Mouse (Mus musculus): ENCODE results near the gene Sgtb.
A peak's percentile ranks its signal among the peaks of the same experiment; 100 is the strongest.

The Sgtb gene

GRCm38 (mm10) chr13:104109288-104109815 lies at the start of gene Sgtb, which contains the start of gene Nln:
Sgtb (plus strand) TSS chr13:104109741.
Nln (minus strand) TSS chr13:104109614.
- DNase-seq, result peak; percentile 92 to 93

DNA sequence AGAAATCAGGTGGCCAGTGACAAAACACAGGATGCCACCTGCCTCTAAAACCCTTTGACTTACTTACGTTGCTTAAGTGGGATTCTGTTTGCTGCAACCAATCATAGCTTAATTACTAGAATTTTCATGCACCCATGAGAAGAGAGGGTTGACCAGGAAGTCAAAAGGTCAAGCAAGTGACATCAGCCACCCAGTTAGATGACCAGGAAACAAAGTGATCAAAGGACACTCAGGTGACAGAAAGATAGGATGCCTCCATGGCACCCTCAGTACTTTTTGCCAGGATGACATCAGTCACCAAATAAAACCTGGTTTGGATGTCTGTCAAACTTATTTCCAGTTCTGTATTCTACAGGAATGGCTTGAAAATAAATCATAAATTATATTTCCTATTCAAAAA lies 49.3 kb upstream of the Sgtb start:
- DNase-seq, result no peak

- no peak for DNase-seq
Observed at GRCm38 (mm10) chr13:104061975-104062750, 47.4 kb upstream of the Sgtb start.

- DNase-seq, result no peak
Observed at GRCm38 (mm10) chr13:104063061-104063460, 46.5 kb upstream of the Sgtb start.

- no peak for DNase-seq
Observed at GRCm38 (mm10) chr13:104065649-104066347, 43.7 kb upstream of the Sgtb start.

GRCm38 (mm10) chr13:104069216-104069615 lies 40.3 kb upstream of the Sgtb start:
- DNase-seq, result no peak

DNA sequence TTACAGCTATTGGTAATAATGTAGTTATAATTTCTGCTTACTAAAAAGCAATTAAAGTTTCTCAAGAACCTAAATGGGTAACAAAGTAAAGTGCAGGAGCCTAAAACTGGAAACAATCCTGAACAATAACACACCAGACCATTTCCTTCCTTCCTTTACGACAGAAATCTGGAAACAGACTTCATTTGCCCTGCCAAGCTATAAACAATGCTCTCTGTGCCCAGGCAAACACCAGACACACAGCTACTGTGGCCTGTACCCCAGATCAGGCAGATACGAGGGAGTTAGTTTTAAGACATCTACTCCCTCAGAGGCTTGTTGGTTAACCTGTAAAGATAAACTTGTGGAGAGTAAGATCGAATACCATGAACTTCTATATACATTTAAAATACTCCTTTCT lies 38.8 kb upstream of the Sgtb start:
- peak in 1 of 2 experiments; percentile 25 for DNase-seq

GRCm38 (mm10) chr13:104072351-104072750 lies 37.2 kb upstream of the Sgtb start:
- no peak for DNase-seq

DNA sequence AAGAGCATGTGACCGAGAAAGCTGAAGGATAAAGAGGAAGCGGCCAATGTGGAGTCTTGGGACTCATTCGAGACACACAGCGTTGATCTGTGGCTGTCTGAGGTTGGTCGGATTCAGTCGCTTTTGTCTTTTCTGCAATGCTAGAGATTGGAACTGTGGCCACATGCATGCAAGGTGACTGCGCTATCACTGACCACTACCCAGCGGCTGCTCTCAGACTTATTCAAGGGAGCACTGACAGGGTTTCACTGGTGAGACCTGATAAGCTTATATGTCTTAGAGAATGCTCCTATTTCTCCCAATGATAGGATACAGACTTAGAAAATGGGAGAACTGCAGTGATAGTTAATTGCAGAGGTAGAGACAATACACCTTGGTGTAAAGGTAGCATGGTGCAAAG lies 35.3 kb upstream of the Sgtb start:
- DNase-seq, result no peak

DNA sequence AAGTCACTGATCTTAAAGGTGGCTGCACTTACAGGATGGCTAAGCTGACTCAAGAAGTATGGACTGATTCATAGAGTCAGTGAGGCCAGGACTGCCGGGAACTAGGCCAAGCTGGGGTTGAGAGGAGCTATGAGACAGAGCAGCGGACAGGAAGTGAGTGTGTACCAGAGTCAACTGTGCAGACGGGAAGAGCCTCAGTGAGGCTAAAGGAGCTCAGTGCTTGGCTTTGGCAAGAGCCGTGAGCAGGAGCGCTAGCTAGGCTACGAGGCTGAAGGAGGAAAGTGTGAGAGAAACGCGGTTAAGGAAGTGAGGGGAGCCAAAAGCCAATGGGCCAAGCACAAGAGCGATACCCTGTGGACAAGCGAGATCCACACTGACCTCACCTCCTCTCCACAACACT lies 34.8 kb upstream of the Sgtb start:
- DNase-seq, result peak; percentile 58 to 74

GRCm38 (mm10) chr13:104076993-104077392 lies 32.5 kb upstream of the Sgtb start:
- no peak for DNase-seq

GRCm38 (mm10) chr13:104082504-104082903 lies 27.0 kb upstream of the Sgtb start:
- DNase-seq, result no peak

DNA sequence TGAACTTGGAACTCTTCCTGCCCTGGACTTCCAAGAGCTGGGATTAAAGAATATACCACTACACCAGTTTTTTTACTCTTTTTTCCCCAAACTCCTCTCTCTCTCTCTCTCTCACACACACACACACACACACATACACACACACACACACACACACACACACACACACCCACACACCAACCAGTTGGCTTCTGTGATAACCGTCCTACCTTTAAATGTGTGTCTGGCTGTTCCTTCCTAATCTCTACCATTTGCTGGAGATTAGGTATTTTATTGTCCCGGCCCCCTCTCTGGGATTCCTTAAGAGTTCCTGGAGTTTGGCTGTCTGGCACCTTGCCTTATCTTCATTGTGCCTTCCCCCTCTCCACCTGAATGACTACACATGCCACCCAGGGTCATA lies 24.9 kb upstream of the Sgtb start:
- DNase-seq, result no peak

DNA sequence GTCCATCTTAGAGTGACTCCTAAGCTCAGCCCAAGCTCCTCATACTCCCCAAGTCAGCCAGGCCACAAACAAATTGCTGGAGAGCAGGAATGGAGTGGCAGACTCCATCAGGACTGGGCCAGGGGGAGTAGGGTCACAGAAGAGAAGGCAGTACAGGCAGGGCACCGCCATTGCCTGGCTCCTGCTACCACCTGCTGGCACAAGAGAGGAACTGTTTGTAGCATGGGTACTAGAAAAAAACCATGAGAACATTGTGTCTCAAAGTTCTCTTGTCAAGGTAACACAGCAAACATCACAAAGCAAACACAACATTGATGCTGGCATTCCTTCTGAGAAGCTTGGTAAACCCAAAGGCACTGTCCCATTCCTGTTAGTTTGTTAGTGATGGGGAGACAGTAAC lies 20.2 kb upstream of the Sgtb start:
- peak; percentile 23 to 65 for DNase-seq

GRCm38 (mm10) chr13:104091734-104092133 lies 17.8 kb upstream of the Sgtb start:
- DNase-seq, result no peak

GRCm38 (mm10) chr13:104094531-104095385 lies 14.8 kb upstream of the Sgtb start:
- DNase-seq, result no peak

DNA sequence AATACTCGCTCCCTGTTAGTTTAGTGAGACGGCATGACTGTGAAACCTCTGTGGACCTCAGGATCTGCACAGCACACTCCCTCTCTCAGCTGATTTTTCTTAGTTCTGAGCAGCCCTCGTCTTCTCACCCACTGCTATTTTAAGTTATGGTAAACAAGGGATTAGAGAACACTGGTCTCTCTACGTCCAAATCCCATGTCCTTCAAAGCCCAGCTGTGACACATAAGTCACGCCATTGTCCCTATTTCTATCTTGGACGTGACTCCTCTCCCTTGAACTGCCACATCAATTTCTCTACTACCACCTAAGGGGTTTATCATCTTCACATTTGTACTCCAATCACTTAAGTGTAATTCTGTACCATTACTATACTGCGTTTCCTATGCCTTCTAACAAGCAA lies 13.6 kb upstream of the Sgtb start:
- no peak for DNase-seq

- no peak for DNase-seq
Observed at GRCm38 (mm10) chr13:104097190-104097589, 12.4 kb upstream of the Sgtb start.

DNA sequence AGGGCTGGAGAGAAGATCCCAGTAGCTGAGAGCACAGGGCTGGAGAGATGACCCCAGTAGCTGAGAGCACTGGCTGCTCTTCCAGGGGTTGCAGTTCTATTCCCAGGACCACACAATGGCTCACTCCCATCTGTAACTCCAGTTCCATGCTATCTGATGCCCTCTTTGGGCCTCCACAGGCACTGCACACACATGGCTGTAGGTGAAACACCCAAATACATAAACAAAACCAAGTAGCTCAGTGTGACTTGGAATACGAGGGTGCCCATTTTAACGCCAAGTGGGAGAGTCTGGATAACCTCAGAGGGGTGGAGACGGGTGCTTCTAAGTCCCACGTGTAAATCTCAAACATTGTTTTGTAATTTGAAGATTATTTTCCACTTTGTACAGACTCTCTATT lies 9.1 kb upstream of the Sgtb start:
- DNase-seq, result no peak

GRCm38 (mm10) chr13:104101606-104102235 lies 7.8 kb upstream of the Sgtb start:
- no peak for DNase-seq

GRCm38 (mm10) chr13:104108651-104109287 lies 772 bp upstream of the Sgtb start:
- peak in 1 of 2 experiments; percentile 19 for DNase-seq

All from kidney, postnatal 36 days (tissue).